Mouse (Mus musculus) mesoderm, embryonic 11.5 days (tissue): ENCODE measurements around the gene Mbd5.

Experiments used
- DNase-seq: peaks from one replicate; pipeline ENCODE4 v3.0.0-alpha.2; 2012; ENCODE audit warnings: low read depth, low spot score

Gene Mbd5

GRCm38 (mm10) chr2:48948841-48949584 is at the start of gene Mbd5:
Mbd5 (plus strand) TSS chr2:48949508.
- peak; percentile 99 for DNase-seq

GRCm38 (mm10) chr2:48908866-48909265 is 40.4 kb upstream of the Mbd5 start:
- peak; percentile 10 for DNase-seq

- no peak for DNase-seq
Observed at GRCm38 (mm10) chr2:48914185-48914584, 35.1 kb upstream of the Mbd5 start.

GRCm38 (mm10) chr2:48915832-48916231 is 33.5 kb upstream of the Mbd5 start:
- DNase-seq, result no peak

GRCm38 (mm10) chr2:48935058-48935457 is 14.2 kb upstream of the Mbd5 start:
- DNase-seq, result no peak

GRCm38 (mm10) chr2:48947761-48948160 is 1.5 kb upstream of the Mbd5 start:
- peak; percentile 5 for DNase-seq

- DNase-seq, result peak; percentile 50
Observed at GRCm38 (mm10) chr2:48949743-48950251, 489 bp downstream of the Mbd5 start.

- no peak for DNase-seq
Observed at GRCm38 (mm10) chr2:48950252-48950315, 776 bp downstream of the Mbd5 start, which contains the start of gene Orc4. Orc4 (minus strand) TSS chr2:48950277.

GRCm38 (mm10) chr2:48950316-48950880 is 1.1 kb downstream of the Mbd5 start:
- DNase-seq, result peak; percentile 2

GRCm38 (mm10) chr2:48956591-48956990 is 7.3 kb downstream of the Mbd5 start:
- DNase-seq, result no peak

GRCm38 (mm10) chr2:48978920-48979319 is 29.6 kb downstream of the Mbd5 start:
- no peak for DNase-seq

GRCm38 (mm10) chr2:48990322-48990721 is 41.0 kb downstream of the Mbd5 start:
- no peak for DNase-seq

- no peak for DNase-seq
Observed at GRCm38 (mm10) chr2:49040481-49040880, 91.2 kb downstream of the Mbd5 start.

GRCm38 (mm10) chr2:49050030-49050429 is 100.7 kb downstream of the Mbd5 start:
- DNase-seq, result no peak

GRCm38 (mm10) chr2:49067886-49068285 is 118.6 kb downstream of the Mbd5 start:
- DNase-seq, result no peak

- no peak for DNase-seq
Observed at GRCm38 (mm10) chr2:49084966-49085365, 135.7 kb downstream of the Mbd5 start.

GRCm38 (mm10) chr2:49090771-49091170 is 141.5 kb downstream of the Mbd5 start:
- DNase-seq, result no peak

- DNase-seq, result no peak
Observed at GRCm38 (mm10) chr2:49096765-49097164, 147.5 kb downstream of the Mbd5 start.

- no peak for DNase-seq
Observed at GRCm38 (mm10) chr2:49108906-49109305, 159.6 kb downstream of the Mbd5 start.

- DNase-seq, result no peak
Observed at GRCm38 (mm10) chr2:49119875-49120274, 170.6 kb downstream of the Mbd5 start.

- no peak for DNase-seq
Observed at GRCm38 (mm10) chr2:49121603-49122002, 172.3 kb downstream of the Mbd5 start.

GRCm38 (mm10) chr2:49142186-49142585 is 192.9 kb downstream of the Mbd5 start:
- DNase-seq, result no peak

GRCm38 (mm10) chr2:49153649-49154048 is 204.3 kb downstream of the Mbd5 start:
- no peak for DNase-seq
